Mouse (Mus musculus) granulocyte monocyte progenitor cell, adult 5-6 weeks (primary cell): ENCODE data around the gene Map6d1. TPM values are rescaled to one million over a fixed set of nuclear protein-coding genes. Genes with fewer than 3 reads are reported as not detected.

Experiments
- ATAC-seq: replicated peaks from 2 replicates; pipeline ENCODE4 v1.8.0; 2016; ENCODE audit warnings: mild to moderate bottlenecking, moderate TSS enrichment, inconsistent platforms; ENCODE audit not compliant: poor library complexity, severe bottlenecking
- total RNA-seq, 2 experiments: library from RNA; stranded (forward) in 1 of 2; stranded (reverse) in 1 of 2; fragments of 200-712, 200-1000 nt in 1 of 2; fragments of >200 nt in 1 of 2; fragmentation: Nextera tagmentation in 1 of 2; gene quantifications; 2 replicates each; pipeline ENCODE4 v1.2.3; 2014 to 2017

The Map6d1 gene
- not detected in 2 replicates for total RNA-seq (2014; fragmentation: Nextera tagmentation)
- total RNA-seq (2017), result not detected in 2 replicates

- ATAC-seq, result peak; percentile 65
Observed at GRCm38 (mm10) chr16:20240468-20241414, at the start of gene Map6d1. Gene Map6d1 (minus strand): TSS chr16:20241358.

- no peak for ATAC-seq
Observed at GRCm38 (mm10) chr16:20280238-20280637, 39.1 kb upstream of the Map6d1 start.

- ATAC-seq, result no peak
Observed at GRCm38 (mm10) chr16:20279395-20279794, 38.2 kb upstream of the Map6d1 start.

GRCm38 (mm10) chr16:20272994-20273393 is 31.8 kb upstream of the Map6d1 start:
- no peak for ATAC-seq

GRCm38 (mm10) chr16:20271339-20271738 is 30.2 kb upstream of the Map6d1 start:
- ATAC-seq, result peak; percentile 95

- peak; percentile 27; the same call in 1 of the 2 replicates for ATAC-seq
Observed at GRCm38 (mm10) chr16:20265089-20265488, 23.9 kb upstream of the Map6d1 start.

GRCm38 (mm10) chr16:20257926-20258325 is 16.8 kb upstream of the Map6d1 start:
- no peak for ATAC-seq

- no peak for ATAC-seq
Observed at GRCm38 (mm10) chr16:20248442-20249174, 7.5 kb upstream of the Map6d1 start.

GRCm38 (mm10) chr16:20247103-20247502 is 5.9 kb upstream of the Map6d1 start:
- no peak for ATAC-seq

- ATAC-seq, result no peak
Observed at GRCm38 (mm10) chr16:20238646-20239045, 2.5 kb downstream of the Map6d1 start.

GRCm38 (mm10) chr16:20237426-20237825 is 3.7 kb downstream of the Map6d1 start:
- ATAC-seq, result no peak

- ATAC-seq, result no peak
Observed at GRCm38 (mm10) chr16:20234406-20234805, 6.8 kb downstream of the Map6d1 start.

GRCm38 (mm10) chr16:20228167-20228566 is 13.0 kb downstream of the Map6d1 start:
- no peak for ATAC-seq

- peak; percentile 67 for ATAC-seq
Observed at GRCm38 (mm10) chr16:20227504-20227903, 13.7 kb downstream of the Map6d1 start.

- no peak for ATAC-seq
Observed at GRCm38 (mm10) chr16:20226676-20227075, 14.5 kb downstream of the Map6d1 start.

GRCm38 (mm10) chr16:20222726-20223125 is 18.4 kb downstream of the Map6d1 start:
- ATAC-seq, result no peak

GRCm38 (mm10) chr16:20213591-20214226 is 27.4 kb downstream of the Map6d1 start:
- peak; percentile 69 for ATAC-seq

- no peak for ATAC-seq
Observed at GRCm38 (mm10) chr16:20199501-20200201, 41.5 kb downstream of the Map6d1 start.

- no peak for ATAC-seq
Observed at GRCm38 (mm10) chr16:20196962-20197361, 44.2 kb downstream of the Map6d1 start.

- ATAC-seq, result no peak
Observed at GRCm38 (mm10) chr16:20195546-20195945, 45.6 kb downstream of the Map6d1 start.
